Mouse (Mus musculus) midbrain, postnatal 0 days (tissue): ENCODE results near the gene Pnpla8. TPM values are rescaled to one million over a fixed set of nuclear protein-coding genes. Genes with fewer than 3 reads are reported as not detected.
A peak's percentile ranks its signal among the peaks of the same experiment; 100 is the strongest.

Experiments used
- ATAC-seq: fragments of 200-750 bp; cut with Nextera tagmentation; 2 replicates; pipeline ENCODE4 v1.8.0; 2017; ENCODE audit warnings: moderate number of reproducible peaks, mild to moderate bottlenecking, moderate TSS enrichment, moderate library complexity; ENCODE audit not compliant: low FRiP score
- DNase-seq: peaks from one replicate; pipeline ENCODE4 v3.0.0-alpha.2; 2015; ENCODE audit warnings: low spot score
- H3K27ac ChIP-seq: fragments of 300-500 bp; sonication (generic); 2 replicates; pipeline ENCODE4 v1.5.1; 2014; ENCODE audit warnings: low read depth, mild to moderate bottlenecking, low read length, mixed read lengths
- H3K27me3 ChIP-seq: fragments of 300-500 bp; sonication (generic); 2 replicates; pipeline ENCODE4 v1.6.1; 2014; ENCODE audit warnings: low read length, control low read depth, mixed read lengths; ENCODE audit not compliant: insufficient read depth
- H3K36me3 ChIP-seq: fragments of 300-500 bp; sonication (generic); 2 replicates; pipeline ENCODE4 v1.6.1; 2014; ENCODE audit warnings: low read length, control low read depth, mixed read lengths; ENCODE audit not compliant: insufficient read depth
- H3K4me1 ChIP-seq: fragments of 300-500 bp; sonication (generic); 2 replicates; pipeline ENCODE4 v1.6.1; 2014; ENCODE audit warnings: mild to moderate bottlenecking, control low read depth, antibody characterized with exemption, low read length, mixed read lengths; ENCODE audit not compliant: insufficient read depth
- H3K4me2 ChIP-seq: fragments of 300-500 bp; sonication (generic); 2 replicates; pipeline ENCODE4 v1.6.1; 2014; ENCODE audit warnings: low read depth, mild to moderate bottlenecking, low read length, mixed read lengths; ENCODE audit not compliant: poor library complexity, severe bottlenecking
- H3K4me3 ChIP-seq: fragments of 300-500 bp; sonication (generic); 2 replicates; pipeline ENCODE4 v1.5.1; 2014; ENCODE audit warnings: low read depth, mild to moderate bottlenecking, low read length, moderate library complexity
- H3K9ac ChIP-seq: fragments of 300-500 bp; sonication (generic); replicated peaks from 2 replicates; pipeline ENCODE4 v1.6.1; 2014; ENCODE audit warnings: mild to moderate bottlenecking, low read length, moderate library complexity, mixed read lengths; ENCODE audit not compliant: poor library complexity, severe bottlenecking
- H3K9me3 ChIP-seq: fragments of 300-500 bp; sonication (generic); 2 replicates; pipeline ENCODE4 v1.6.1; 2016; ENCODE audit warnings: low read length, control low read depth
- CTCF ChIP-seq: IDR thresholded peaks from 2 replicates; pipeline ENCODE4 v1.5.1; 2016; ENCODE audit warnings: antibody characterized with exemption, mild to moderate bottlenecking
- WGBS: fragments of 180-500 bp; shearing (Covaris S2); extraction: QIAGEN DNeasy Blood & Tissue Kit; methylation state at CpG from one replicate; pipeline ENCODE4 v1.1.7; 2014; 5-methylcytosine and 5-hydroxymethylcytosine counted together
- polyA plus RNA-seq: library from polyadenylated mRNA; unstranded; fragments of >200 nt; fragmentation: Nextera tagmentation; extraction: Ambion mirVana; gene quantifications from 2 replicates; pipeline ENCODE4 v1.2.1, GENCODE M21; 2015
- total RNA-seq: library from RNA; depleted of rRNA; stranded (reverse); fragments of >200 nt; gene quantifications from 2 replicates; pipeline ENCODE4 v1.2.3, GENCODE M21; 2014

Pnpla8 gene
- total and polyA plus RNA-seq, 2 experiments from 2014 or later: 75.8 to 125 TPM

DNA sequence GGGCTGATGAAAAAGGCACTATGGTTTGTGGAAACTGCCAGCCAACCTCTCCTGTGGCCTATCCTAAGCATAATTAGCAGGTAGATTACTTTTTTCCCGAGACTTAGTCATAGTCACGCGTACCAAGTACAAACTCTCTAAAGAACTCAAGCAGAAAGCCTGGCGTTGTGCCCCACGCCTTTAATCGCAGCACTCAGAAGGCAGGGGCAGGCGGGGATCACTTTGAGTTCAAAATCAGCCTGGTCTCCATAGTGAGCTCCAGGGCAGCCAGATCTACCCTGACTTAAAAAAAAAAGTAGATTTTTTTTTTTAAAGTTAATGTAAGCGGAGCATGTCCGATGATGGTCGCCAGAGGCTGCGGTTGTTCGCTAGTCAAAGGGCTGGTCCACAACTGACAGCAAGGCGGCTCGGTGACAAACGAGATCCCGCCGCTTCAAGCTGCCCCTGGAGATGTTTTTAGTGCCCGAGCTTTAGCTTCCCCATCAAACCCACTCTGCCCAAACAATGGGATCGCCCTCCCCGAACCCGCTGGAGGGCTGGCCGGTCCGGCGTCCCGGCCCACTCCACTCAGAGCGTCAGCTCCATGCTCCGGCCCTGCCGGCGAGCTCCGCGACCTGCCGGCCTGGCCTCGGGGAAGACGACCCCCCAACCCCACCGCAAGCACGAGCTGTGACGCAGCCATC, 11.9 kb upstream of the Pnpla8 start:
- H3K4me3 ChIP-seq: peak overlapping the region; percentile 97
- no peaks in the 10 kb centered on the region for H3K27me3 ChIP-seq
- H3K27ac ChIP-seq: peak overlapping the region; percentile 87
- under 1% methylated on average over 36 of the region's 37 CpGs for WGBS
- ATAC-seq (no peak; the same call in 1 of the 2 replicates), DNase-seq (peak; percentile 46)
- H3K4me2 ChIP-seq: peak overlapping the region; percentile 84
- H3K9ac ChIP-seq: peak overlapping the region; percentile 88
- peaks cover 4% of the 10 kb centered on the region; the same call in 1 of the 2 replicates for H3K36me3 ChIP-seq
- H3K4me1 ChIP-seq: no peaks in the 10 kb centered on the region
- no peaks in the 10 kb centered on the region for H3K9me3 ChIP-seq
- TF ChIP-seq CTCF: 0 out of 2 replicates have a peak, but pooled peaks have one; percentile 11

DNA sequence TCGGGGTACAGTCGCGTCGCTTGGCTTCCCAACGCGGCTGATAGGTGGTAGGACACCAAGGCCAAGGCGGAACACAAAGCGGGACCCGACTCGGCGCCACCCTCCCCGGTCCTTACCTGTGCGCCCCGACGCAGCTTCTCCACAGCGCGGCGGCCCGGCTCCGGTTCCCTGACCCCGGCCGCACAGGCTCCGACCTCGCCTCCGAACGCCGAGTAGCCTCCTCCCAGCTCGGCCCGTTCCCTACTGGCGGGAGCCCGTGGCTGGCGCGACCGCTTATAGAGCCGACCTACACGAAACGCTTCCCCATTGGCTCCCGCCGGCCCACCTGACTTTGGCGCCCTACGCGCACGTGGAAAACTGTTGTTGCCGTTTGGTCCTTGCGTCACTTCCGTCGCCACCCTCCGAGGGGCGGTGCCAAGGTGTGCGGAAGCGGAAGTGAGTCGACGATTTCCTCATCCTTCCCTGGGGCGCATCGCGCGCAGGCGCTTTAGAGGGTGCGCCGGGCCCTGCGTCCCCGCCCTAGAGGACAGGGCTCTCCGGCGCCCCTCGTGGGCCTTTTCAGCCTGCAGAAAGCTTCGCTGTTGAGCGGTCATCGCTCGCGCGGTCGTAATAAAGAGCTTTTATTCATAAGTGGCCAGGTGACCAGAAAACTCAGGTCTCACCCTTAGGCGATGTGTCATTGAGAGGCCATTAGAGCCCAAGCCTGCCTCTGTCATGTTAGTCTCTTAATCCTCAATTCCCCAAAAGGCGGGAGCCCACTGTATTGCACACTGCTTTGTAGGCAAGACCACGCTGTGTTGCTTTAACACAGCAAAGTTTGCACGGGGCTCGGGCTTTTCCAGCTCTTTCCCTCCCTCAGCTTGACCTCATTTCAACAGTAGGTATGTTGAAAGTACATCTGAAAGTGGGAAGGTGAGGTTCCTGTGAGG, 11.1 kb upstream of the Pnpla8 start, which contains the start of gene Dnajb9:
Dnajb9 (minus strand) TSS at position 503 of the 929 bp plus-strand sequence.
- peaks cover 4% of the 10 kb centered on the region; the same call in 1 of the 2 replicates for H3K36me3 ChIP-seq
- H3K27me3 ChIP-seq: no peaks in the 10 kb centered on the region
- TF ChIP-seq CTCF: peak; percentile 85
- H3K9ac ChIP-seq: peak within 1 kb of the TSS; percentile 88
- DNase-seq (peak; percentile 100), ATAC-seq (peak; percentile 98)
- H3K4me3 ChIP-seq: peak within 1 kb of the TSS; percentile 97
- H3K9me3 ChIP-seq: no peaks in the 10 kb centered on the region
- WGBS: under 1% methylated on average over 63 of the region's 77 CpGs
- peak within 1 kb of the TSS; percentile 87 for H3K27ac ChIP-seq
- H3K4me1 ChIP-seq: no peaks in the 10 kb centered on the region
- H3K4me2 ChIP-seq: peak within 1 kb of the TSS; percentile 84

DNA sequence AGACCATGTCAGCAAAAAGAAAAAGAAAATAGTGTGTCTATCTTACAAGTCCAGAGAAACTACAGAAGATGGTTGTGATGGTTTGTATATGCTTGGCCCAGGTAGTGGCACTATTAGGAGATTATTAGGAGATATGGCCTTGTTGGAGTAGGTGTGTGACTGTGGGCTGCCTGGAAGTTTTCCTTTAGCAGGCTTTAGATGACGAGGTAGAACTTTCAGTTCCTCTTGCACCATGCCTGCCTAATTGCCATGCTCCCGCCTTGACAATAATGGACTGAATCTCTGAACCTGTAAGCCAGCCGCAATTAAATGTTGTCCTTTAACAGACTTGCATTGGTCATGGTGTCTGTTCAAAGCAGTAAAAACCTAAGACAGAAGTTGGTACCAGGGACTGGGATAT, 9.6 kb upstream of the Pnpla8 start:
- H3K4me2 ChIP-seq: no peak overlapping the region
- no peak for TF ChIP-seq CTCF
- H3K9ac ChIP-seq: no peak overlapping the region
- no peaks in the 10 kb centered on the region for H3K9me3 ChIP-seq
- H3K27me3 ChIP-seq: no peaks in the 10 kb centered on the region
- no peaks in the 10 kb centered on the region for H3K4me1 ChIP-seq
- no peak overlapping the region for H3K27ac ChIP-seq
- no peak overlapping the region for H3K4me3 ChIP-seq
- DNase-seq: no peak
- no peaks in the 10 kb centered on the region for H3K36me3 ChIP-seq
- no peak for ATAC-seq
- 92% methylated on average over 3 of the region's 3 CpGs for WGBS

DNA sequence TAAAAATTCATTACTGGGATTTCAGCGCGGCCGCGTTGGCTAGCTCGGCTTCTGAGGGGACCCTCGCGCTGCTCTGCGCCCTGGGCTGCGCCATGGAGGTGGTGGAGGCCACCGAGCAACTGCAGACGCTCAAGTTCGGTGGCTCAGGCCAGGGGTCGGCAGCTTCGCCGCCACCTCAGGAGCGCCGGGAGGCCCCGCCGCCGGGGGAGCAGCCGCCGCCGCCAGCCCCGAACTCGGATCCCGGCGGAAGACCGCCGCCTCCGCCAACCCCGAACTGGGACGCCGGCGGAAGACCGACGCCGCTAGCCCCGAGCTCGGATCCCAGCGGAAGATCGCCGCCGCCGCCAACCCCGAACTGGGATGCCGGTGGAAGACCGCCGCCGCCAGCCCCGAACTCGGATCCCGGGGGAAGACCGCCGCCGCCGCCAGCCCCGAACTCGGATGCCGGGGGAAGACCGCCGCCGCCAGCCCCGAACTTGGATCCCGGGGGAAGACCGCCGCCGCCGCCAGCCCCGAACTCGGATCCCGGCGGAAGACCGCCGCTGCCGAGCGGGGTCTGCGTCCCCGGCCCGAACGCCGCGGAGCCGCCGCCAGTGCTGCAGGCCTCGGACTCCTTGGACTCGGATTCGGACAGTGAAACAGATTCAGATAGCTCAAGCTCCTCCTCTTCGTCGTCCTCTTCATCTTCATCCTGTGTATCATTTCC, 634 bp downstream of the Pnpla8 start:
- Histone ChIP-seq H3K4me3 (peak overlapping the region; percentile 68), H3K4me2 (peak overlapping the region; percentile 73), H3K27me3 (no peaks in the 10 kb centered on the region), H3K9me3 (no peaks in the 10 kb centered on the region), H3K27ac (no peak overlapping the region), H3K9ac (peak overlapping the region; percentile 69), H3K4me1 (no peaks in the 10 kb centered on the region), H3K36me3 (no peaks in the 10 kb centered on the region)
- no peak for DNase-seq
- ATAC-seq: peak; percentile 44; the same call in 1 of the 2 replicates
- 2% methylated on average over 80 of the region's 89 CpGs for WGBS
- TF ChIP-seq CTCF: no peak

DNA sequence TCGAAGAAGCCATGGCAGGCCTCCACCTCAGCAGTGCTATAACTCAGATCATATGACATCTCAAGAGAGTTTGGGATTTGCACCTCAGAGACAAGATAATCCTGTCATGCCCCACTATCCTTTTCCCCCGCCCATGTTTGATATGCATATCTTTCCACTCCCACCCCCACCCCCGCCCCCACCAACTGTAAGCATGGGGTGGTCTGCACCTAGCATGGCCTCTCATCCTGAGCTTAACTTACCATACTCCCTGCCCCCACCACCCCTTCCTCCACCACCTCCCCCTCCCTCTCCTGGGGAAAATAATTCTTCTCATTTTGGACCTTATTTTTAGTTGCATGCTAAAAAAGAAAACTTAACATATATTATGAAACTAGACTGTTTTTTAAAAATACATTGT, 1.9 kb downstream of the Pnpla8 start:
- TF ChIP-seq CTCF: no peak
- Histone ChIP-seq H3K9me3 (no peaks in the 10 kb centered on the region), H3K36me3 (no peaks in the 10 kb centered on the region), H3K4me1 (no peaks in the 10 kb centered on the region), H3K4me2 (no peak overlapping the region), H3K27me3 (no peaks in the 10 kb centered on the region), H3K4me3 (no peak overlapping the region), H3K9ac (no peak overlapping the region), H3K27ac (no peak overlapping the region)
- WGBS: 67% methylated on average over 3 of the region's 3 CpGs
- DNase-seq (no peak), ATAC-seq (no peak)
